Mouse (Mus musculus): ENCODE measurements at regions not wholly inside any gene's neighbourhood (a gene's known extent, or its start where the extent isn't known, plus 50 kb on each side); places are given as distances from the start of the nearest gene placed in this dataset.

DNA sequence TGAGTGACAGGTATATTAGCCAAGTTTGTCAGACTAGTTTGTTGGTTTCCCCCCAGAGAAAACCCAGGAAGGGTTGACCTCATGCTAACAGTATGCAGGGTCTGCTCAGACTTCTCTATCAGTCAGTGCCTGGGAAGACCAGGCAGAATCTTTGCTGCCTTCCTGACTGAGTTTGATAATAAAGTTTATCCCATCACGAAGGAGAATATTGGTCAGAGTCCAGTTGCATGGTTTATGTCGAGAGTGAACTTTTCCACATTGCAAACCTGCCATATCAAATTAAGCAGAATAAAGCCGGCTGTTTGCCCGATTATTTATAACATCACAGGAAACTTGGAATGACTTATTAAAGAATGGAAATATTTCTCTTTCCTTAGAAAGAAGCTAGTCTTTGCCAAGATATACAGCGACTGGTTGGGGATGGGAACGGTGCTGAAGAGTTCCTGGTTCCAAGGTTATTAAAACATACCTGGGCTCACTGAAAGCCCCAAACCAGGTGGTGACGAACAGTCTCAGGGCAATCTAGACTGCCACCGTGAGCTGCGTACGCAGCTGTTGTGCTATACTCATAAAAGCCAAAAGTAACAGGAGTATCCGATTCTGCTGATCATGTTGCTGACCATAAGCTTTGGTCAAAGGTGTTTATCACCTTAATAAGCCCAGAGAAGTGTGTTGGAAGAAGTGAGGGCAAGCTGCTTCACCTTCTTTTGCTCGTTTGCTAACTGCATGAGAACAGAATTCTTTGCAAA lies 1536.7 kb upstream of the Flrt2 start:
- no peak for DNase-seq

DNA sequence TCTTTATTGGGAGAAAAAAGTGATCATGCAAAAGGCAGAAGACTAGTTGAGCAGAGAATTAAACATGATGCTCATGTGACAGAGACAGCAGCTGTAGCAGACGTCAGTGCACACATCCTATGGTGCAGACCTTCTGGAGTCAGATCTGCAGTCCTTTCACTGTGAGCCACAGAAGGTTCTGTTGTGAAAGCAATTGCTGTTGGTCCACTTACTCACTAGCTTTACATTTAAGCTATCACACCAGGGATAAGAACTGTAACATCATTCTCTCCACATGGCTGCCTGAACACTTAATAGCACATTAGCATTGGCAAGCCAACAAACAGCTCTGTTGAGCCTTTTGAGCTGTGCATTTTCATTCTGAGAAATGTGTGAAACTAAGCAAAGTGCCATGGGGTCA lies 1509.7 kb upstream of the Flrt2 start:
- DNase-seq, result no peak

DNA sequence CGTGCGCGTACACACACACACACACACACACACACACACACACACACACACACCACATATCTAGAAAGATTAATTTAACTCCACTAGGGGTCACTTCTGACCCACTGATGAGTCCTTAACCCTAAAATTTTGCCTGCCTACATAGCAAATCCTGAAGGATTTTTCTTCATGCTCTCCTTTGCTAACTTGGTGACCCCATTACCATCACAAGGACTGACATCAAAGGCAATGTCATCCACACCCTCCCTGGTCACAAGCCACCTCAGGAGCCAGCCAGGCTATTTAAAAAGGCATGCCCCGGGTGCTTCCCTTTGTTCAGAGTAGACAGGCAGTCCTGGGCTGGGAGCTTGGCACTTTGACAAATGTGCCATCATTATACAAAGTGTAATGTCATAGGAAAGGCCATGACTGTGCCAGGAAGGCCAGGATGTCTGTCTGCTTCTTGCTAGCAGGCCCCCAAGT lies 1501.4 kb upstream of the Flrt2 start:
- no peak for DNase-seq

DNA sequence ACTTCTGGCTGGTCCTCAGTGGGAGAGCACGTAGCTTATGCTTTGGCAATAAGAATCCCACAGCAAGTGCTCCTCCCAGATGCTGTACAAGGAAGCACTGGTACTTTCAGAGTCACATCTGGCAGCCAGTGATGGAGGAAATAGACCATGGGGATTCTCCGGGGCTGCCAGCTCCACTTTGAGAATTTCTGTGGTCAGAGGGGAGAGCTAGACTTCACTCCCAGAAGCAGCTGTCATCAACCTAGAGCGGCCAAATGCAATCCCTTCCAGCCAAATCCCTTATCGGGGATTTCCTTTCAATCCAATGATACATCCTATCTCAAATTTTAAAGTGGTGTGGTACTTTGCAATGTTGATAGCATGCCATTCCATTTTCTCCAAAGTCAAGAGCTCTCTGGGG lies 1474.1 kb upstream of the Flrt2 start:
- DNase-seq, result no peak

DNA sequence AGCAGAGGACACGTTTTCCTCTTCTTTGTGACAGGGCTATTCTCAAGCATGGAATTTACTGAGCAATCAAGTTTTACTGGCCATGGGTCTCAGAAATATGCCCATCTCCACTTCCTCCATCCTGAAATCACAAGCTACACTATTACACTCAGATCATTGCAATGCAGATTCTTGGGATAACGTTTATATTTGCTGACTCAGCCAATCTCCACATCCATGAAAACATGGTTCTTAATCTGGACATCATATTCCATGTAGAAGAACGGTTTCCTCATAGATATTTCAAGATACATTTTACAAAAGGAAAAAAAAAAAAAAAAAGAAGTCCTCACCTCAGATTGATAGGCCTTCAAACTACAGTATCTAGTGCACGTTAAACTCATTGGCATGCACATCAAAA lies 1462.1 kb upstream of the Flrt2 start:
- no peak for DNase-seq

DNA sequence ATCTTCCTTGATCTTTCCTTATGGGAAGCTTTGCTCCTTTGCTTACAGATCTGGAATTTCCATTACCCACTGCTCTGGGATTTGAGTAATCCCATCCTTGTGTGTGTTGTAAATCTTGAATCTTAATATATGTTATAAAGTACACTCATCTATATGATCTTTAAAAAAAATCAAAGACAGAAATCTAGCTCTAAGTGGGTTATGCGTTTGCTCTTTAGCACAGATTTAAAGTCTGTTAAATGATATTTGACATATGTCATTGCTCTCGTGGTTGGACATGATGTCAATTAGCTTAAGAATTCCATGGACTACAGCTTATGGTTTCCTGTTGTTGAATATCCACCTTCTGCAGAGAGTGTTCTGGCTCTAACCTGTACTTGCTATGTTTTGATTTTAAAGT lies 1446.7 kb upstream of the Flrt2 start:
- DNase-seq, result no peak

DNA sequence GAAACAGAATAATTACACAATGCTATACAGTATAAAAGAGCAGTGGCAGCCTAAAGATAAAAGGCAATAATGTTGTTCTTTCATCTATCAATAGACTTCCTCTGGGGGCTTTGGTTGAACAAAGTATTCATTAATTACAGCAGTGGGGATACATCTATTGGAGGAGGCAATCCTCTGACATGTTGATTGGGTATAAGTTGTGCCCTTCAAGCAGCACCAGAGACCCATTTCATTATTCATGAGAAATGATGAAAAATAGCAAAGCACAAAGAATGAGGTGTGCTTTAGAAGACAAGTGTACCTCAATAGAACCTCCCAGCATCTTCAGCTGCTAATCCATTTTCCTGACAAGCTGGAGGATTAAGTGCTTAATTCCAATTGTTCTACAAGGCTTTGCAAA lies 1444.7 kb upstream of the Flrt2 start:
- no peak for DNase-seq

DNA sequence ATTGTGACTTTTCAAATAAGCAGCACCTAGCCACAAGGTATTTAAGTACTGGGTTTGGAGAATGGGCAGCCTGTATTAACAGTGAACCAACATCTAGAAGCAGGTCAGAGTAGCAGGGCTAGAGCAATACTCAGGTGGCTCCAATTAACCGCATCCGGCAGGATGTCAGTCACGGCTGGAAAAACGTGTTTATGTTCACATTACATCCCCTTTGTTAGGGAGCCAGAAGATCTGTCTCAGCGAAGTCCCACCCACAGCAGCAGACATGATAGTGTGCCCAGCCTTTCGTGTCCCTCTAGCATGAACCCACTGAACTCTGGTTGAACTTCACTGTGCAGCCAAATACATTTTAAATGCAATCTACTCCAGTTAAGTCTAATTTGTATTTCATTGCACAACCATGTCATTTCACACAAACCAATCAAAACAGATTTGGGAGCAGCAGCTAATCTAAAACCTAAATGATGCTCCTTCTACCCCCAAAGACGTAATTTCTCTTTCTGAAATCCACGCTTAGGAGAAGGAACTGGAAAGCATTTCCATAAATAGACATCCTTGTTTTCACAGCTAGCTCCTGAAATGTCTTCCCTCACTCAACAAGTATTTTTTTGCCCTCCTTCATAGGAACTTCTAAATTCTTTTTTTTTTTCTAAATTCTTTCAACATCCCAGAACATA lies 1438.9 kb upstream of the Flrt2 start:
- no peak for DNase-seq

DNA sequence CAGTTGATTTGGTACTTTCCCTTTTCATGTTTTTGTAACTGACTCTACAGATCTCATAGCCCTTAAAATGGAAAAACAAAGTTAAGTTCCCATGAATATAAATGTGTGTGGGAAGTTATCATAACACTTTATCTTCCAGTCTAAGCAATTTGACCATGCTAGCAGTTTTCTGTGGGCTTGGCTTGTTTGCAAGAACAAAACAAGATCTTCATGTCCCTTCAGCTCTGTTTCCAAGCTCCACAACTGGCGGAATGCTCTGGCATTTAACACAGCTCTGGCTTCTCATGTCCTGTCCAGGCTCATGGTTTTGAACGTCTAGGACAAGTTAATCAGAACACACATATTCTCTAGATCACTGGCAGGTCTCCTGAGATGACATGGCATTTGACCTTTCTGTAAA lies 1411.1 kb upstream of the Flrt2 start:
- DNase-seq, result no peak

DNA sequence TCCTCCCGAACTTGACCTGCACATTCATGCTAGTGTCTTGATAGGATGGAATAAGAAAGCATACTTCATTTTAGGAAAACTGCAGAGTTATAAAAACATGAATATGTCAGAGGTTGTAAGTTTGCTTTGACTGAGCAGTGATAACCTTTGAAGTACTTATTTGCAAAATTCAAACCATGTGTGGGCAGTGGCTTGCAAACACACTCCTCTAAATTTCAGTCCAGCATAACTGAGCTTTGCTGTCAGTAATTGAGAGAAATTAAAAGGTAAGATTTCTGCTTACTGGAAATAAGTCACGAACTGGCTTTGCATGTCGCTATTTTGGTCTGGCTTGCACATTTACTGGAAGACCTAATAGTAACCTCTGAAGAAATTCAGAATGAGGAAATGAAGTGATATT lies 1409.1 kb upstream of the Flrt2 start:
- DNase-seq, result no peak

DNA sequence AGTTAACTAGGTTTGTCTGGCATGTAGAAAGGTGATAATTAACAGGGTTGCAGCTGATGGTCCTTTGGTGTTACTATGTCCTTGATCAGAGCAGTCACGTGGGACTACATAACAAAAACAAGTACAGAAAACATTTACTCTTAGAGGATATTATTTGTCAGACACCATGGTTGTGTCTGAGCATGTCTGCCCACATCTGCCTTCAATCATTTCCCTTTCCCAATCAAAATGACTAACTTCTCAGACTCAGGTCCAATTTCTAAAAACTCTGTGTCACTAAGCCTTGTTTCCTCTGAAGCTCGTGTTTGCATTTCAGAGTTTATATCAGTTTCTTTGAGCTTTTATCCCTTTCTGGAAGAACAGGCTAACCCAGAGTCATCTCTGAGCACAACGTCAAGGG lies 1408.5 kb upstream of the Flrt2 start:
- DNase-seq, result no peak

DNA sequence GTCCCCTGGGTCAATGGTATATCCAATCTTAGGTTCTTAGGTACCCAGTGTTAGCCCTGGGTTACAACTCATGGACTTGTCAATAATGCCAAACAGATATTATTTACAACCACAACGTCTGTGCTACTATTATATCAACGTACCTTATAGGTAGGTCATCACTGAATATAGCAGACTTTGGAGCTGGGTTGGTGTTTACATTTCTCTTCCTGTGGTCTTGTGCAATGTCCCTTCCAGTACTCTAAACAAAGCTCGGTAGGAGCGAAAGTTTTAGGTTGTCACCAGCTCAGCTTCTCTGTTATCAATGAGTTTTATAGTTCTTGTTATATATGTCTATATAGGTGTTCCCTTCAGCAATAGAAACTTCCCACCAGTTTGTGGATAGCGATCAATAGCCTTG lies 1394.2 kb upstream of the Flrt2 start:
- DNase-seq, result no peak

DNA sequence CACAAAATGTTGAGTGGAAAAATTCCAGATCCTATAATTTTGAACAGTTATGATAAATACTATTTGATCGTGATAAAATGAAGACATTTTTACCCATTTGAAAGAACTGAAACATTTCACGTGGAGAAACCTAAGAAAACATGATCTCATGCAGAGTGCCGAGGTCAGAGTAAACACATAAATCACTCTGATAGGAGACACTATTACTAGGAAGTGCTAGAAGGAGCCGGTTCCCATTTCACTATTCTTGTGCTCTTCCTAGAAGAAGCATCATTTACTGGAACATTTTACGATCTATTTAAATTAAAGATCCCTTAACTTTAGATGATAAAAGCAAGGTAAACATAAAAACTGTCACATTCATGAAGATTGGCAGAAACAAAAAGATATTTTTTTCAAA lies 1359.7 kb upstream of the Flrt2 start:
- no peak for DNase-seq

DNA sequence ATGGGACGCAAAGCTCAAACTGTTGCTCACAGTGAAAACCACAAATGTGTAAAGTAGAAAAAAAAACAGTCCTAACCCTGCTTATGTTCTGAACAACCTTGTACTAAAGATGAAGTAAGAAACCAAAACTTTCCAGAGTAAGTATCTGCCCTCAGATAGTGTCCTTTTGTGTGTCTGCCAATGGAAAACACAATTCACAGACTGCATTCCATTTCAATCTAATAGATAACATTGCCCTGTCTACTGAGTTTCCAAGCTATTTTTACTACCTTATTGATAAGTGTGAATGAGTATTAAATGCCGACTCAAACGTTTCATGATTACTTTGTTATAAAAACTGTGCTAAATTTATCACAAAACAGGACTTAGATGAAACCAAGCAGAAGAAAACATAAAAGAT lies 1357.4 kb upstream of the Flrt2 start:
- DNase-seq, result no peak

DNA sequence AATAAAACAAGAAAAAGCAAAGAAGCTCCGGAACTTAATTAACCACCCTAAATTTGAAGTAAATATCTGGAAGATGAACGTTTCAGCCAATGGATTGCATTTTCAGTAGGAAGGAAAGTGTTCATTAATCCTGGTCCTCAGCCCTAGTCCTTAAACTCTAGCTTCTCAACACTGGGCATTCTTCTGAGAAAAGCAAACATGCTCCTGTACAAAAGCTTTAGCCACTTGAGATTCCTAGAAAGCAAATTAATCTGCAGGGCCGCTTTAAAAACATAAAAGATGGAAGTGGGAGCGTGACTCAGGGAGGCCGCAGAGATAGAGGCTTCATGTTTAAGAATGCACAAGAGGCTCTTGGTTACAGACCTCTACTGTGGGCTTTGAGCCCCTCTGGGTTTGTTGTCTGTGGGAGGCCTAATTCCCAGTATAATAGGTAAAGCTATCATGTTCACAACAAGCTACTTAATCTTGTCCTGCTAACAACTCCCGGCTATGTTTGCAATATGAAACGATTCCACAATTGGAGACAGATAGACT lies 1342.3 kb upstream of the Flrt2 start:
- DNase-seq, result no peak

DNA sequence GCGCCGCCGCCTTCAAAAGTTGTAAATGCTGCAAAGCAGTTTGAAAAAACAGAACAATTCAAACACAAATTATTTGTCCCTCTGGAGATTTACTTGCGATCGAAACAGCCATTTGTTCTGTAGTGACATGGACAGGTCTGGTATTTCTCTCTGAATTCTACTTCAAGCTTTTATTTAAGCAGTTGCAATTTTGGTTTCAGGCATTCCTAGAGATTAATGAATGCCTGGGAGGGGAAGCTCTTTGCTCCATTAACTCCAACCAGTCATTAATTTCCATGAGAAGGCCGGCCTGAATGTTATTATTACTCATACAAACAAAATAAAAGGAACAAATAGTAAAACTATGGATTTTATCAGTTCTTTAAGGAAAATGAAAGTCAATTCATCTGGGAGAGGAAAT lies 1327.8 kb upstream of the Flrt2 start:
- DNase-seq, result no peak

DNA sequence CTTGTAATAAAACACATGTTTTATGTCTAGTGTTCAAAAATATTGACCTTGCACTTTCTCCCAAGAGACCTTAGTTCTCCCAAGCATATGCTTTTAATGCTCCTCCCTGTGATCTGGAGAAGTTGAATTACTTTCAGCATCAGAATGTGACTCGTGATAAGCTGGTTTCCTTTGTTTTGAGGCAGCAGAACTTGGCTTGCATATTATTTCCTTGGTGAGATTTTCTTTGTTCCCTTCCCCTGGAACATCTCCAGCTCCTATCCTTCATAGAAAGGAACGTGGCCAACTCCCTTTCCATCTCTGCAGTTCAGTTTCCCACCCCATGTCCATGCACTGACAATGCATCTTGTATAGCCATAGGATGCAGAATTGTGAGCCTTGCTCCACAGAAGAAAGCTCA lies 1292.0 kb upstream of the Flrt2 start:
- DNase-seq, result no peak

DNA sequence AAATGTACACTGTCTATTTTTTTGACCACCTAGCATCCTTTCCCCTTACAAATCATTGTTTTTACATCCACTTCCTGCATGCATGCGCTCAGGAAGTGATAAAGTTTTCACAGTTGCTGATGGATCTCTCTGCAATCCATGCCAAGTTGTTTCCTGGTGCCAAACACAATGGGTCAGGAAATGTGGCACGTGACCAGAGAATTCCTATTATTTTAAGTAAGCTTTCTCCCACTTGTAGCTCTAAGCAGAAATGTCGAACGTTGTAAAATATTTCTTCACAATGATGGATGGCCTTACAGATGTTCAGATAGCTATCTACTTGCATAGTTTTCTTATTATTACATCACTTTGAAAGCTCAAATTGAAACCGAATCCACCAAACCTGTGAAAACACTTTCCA lies 1271.1 kb upstream of the Flrt2 start:
- no peak for DNase-seq

DNA sequence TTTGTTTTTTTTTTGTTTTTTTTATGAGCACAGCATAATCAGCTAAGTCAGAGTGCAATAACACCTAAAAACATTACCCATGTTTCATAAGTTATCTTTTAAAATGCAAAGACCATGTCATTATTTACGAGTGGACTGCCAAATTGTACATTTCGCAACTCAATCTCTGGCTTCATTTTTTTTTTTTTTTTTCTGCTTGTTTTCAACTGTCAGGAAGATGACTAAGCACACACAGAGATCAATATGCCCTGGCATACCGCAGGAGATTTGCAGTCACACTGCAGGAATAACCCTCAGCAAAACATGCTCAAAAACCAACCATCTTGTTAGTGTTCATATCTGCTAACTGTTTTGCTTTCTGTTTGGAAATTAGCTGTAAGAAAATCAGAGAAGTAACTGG lies 1270.3 kb upstream of the Flrt2 start:
- no peak for DNase-seq

DNA sequence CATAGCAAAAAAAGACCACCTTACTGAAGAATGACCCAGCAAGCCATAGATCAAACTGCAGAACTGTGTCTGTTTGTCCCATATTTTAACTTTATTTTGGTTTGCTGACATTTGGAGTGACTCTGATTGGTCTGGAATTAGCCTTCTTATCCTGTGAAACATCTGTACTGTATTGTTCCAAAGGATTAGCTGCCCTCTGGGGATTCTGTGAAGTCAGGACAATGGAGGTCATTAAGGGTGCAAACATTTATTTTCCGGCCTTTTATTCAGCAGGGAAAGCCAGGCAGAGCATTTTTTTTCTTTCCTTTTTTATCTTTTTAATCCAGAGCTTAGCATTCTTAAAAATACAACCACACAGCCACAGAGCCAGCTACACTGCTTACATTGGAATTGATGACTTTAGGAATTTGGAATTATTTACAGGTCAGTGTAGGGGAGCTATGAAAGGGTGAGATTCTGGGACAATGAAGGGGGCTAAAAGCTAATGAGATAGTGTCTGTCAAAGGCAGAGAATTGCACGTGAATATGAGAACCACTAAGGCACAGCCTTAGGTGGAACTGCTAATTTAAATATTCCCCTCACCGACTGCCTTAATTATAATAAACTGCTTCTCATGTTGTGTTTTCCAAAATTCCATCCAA lies 1267.6 kb upstream of the Flrt2 start:
- no peak for DNase-seq

DNA sequence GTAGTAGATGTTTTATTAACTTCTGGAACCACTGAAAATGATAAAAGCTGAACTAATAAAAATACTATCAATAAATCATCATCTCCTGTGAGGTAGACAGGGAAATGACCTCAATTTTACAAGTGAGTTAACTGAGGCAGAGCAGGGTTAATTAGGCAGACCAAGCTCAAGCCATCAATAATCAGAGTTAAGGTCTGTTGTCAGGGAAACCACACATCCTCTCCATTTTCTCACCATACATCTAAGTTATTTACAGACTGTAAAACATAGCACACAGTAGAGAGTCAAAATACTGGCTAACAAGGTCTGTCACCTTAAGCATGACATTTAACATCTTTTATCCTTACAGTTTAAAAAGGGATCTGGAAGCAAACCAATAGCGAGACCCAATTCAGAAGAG lies 1242.5 kb upstream of the Flrt2 start:
- no peak for DNase-seq

DNA sequence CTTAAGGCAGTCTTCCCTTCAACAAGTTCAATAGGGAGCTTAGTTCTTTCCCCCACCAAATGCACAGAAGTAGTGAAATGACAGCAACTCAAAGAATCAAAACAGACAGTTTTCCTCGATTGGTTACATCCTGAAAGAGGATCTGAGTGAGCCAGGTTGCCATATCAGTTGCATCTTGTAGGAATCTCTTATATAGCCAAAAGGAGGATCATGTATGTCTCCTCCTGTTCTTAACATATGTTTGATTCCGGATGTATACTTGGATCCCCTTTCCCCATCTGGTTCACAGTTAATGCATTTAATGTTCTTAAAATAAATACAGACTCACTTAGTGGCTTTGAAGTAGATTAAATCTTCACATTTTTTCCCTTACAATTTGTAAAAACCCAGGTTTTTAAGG lies 1224.0 kb upstream of the Flrt2 start:
- DNase-seq, result no peak

DNA sequence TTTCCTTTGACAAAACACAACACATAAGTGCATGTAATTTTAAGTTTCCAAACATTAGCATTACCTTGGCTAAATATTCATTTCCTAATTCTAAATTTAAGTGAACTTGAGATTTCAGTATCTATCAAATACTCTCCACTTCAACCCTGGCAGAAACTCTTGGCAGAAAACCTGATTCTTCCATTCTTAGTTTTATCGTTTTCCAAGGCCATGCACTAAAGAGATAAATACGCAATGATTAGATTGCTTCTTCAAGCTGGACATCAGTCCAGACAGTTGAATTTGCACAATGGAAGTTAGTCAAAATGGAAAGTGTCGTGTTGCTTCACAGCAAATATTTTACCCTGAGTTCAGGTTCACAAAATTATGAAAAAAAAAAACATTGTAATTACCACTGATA lies 1223.4 kb upstream of the Flrt2 start:
- no peak for DNase-seq

DNA sequence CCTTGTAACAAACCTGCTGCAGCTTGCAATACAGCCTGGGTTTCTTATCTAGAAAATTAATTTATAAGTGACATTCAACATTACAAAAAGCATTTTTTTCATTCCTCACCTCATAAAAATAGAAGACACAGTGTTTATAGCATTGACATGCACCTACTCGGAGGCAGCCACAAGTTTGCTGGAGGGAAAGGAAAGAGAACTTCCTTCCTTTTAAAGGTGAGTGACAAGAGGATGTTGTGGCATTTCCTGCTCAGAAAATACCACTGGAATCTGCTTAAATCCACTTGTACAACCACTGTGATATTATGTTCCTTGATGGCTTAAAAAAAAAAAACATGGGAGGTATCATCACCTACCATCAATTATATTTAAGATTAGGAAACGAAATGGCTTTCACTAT lies 1222.2 kb upstream of the Flrt2 start:
- DNase-seq, result no peak
